Mouse (Mus musculus) embryonic fibroblast, embryonic 13.5 days (primary cell): Measurements from ENCODE around the gene Gm49339.
"Not testable (repeated sequence)": the region's sequence is repeated elsewhere in the genome, so short reads cannot be mapped to it uniquely, and the experiment has no call there.

Experiments used
- CTCF ChIP-seq: IDR thresholded peaks from 2 replicates; pipeline ENCODE4 v1.5.1; 2011; ENCODE audit warnings: mild to moderate bottlenecking, control low read depth, low read length, moderate library complexity, borderline replicate concordance; ENCODE audit not compliant: insufficient read depth
- POLR2A ChIP-seq: IDR thresholded peaks from 2 replicates; pipeline ENCODE4 v1.6.1; 2011; ENCODE audit warnings: low read depth, mild to moderate bottlenecking, control low read depth, low read length, moderate library complexity

- not testable (repeated sequence) for TF ChIP-seq POLR2A, CTCF
Observed at GRCm38 (mm10) chr10:51480397-51480796, at the start of gene Gm49339, which contains the start of gene Lilr4b.
